Mouse (Mus musculus): ENCODE data around the gene Gmpr2. TPM values are rescaled to one million over a fixed set of nuclear protein-coding genes. Genes with fewer than 3 reads are reported as not detected.

The Gmpr2 gene
- polyA plus RNA-seq, 1 experiment: 31.4 TPM

DNA sequence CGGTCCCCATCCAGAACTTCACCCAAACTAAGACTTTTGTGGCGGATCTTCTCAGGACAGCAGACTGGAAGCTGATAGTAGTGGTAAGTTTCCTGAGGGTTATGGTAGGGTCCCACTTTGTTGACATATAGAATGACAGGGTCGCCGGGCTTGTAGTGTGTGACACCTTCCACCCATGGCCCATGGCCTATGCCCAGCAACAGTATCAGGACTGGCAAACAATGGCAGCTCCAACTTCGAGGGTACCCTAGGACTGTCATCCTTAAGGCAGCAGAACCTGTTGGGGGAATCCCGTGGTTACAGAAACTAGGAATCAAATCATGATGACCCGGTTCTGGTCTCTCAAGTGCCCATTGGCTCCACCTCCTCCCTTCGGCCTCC lies 29.1 kb upstream of the Gmpr2 start:
- TF ChIP-seq CTCF (IDR thresholded peaks at IDR 0.05; ENCODE audit: extremely low read depth, insufficient read depth, low read length) (no peak), POLR2A (IDR thresholded peaks at IDR 0.05; ENCODE audit: extremely low read depth, insufficient read depth, low read length) (no peak)
- Histone ChIP-seq H3K4me1 (ENCODE audit: control insufficient read depth, insufficient read depth, low read length) (peaks cover 7% of the 10 kb centered on the region; the same call in 1 of the 2 replicates), H3K4me3 (ENCODE audit: insufficient read depth, low read length) (peak overlapping the region; percentile 76), H3K27ac (ENCODE audit: insufficient read depth, low read length) (peak overlapping the region; percentile 95; the same call in 1 of the 2 replicates)

DNA sequence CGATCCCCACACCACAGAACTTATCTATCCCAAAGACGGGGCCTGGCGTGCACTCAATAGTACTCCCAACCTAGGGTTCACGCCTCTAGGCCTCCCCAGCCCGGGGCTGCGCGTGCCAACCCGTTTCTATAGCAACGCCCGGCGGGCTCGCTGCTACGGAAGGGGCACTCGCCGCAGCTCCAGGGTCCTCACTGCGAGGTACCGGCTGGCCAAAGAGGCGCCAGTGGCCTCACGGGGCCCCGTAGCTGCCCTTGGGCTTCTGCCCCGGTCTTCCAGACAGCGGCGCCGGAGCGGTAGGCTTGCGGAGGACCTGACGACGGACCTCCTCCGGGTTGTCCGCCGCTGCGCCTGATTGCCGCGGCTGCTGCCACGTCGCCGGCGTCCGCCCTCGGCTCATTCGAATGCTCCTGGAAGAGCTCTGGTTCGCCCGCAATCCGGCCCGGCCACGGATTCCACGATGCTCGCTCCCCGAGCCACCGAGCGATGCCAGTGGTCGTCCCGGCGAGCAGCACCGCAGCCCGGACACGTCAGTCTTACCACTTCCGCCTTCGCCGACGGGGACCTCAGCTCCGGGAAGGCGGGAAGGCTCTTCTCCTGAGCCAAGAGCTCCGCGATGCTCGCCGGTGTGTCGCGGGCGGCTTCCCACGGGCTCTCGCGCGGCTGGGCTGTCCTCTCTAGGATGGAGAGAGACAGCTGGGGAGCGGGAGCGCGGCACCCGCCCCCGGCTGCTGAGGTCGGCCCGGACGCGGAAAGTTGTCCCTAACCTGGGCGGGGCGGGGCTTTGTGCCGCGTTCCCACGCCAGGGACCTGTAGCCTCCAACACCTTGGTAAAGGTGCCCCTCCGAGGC lies 28.5 kb upstream of the Gmpr2 start, which contains the start of gene Tm9sf1:
TSS of gene Tm9sf1 (minus strand) at position 747 of the 848 bp plus-strand sequence.
- Histone ChIP-seq H3K4me3 (ENCODE audit: insufficient read depth, low read length) (peak within 1 kb of the TSS; percentile 76), H3K4me1 (ENCODE audit: control insufficient read depth, insufficient read depth, low read length) (peaks cover 7% of the 10 kb centered on the region; the same call in 1 of the 2 replicates), H3K27ac (ENCODE audit: insufficient read depth, low read length) (peak within 1 kb of the TSS; percentile 95)
- TF ChIP-seq CTCF (IDR thresholded peaks at IDR 0.05; ENCODE audit: extremely low read depth, insufficient read depth, low read length): no peak
- peak; percentile 36; the same call in 1 of the 2 replicates for TF ChIP-seq POLR2A (IDR thresholded peaks at IDR 0.05; ENCODE audit: extremely low read depth, insufficient read depth, low read length)

DNA sequence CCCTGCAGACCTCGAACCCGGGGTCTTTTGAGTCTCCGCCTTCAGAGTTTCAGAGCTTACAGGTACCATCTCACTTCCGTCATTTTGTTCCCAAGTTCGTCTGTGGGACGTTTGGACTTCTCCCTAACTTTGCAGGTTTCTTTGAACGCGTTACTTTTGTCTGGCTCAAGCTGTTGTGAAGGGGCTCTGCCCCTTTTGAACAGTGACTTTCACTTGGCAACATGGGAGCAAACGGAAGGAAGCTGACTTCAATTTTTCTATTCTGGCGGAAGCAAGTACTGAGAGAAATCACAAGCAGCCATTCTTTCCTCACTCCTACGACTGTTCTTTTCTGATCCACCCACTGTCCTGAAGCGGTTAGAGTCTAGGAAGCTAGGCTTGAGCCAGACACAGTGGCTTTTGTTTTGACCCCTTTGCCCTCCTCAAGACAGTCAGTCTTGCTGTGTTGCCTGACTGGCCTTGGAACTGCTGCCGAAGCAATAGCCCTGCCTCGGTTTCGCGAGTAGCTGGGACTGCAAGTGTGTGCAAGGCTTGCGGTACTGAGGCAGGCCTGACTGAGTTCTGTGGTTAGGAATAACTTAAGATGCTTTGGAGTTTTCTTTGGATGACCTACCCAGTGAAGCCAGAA lies 27.4 kb upstream of the Gmpr2 start:
- peak overlapping the region; percentile 76 for H3K4me3 ChIP-seq (ENCODE audit: insufficient read depth, low read length)
- H3K27ac ChIP-seq (ENCODE audit: insufficient read depth, low read length): no peak overlapping the region
- peaks cover 7% of the 10 kb centered on the region; the same call in 1 of the 2 replicates for H3K4me1 ChIP-seq (ENCODE audit: control insufficient read depth, insufficient read depth, low read length)
- TF ChIP-seq CTCF (IDR thresholded peaks at IDR 0.05; ENCODE audit: extremely low read depth, insufficient read depth, low read length) (no peak), POLR2A (IDR thresholded peaks at IDR 0.05; ENCODE audit: extremely low read depth, insufficient read depth, low read length) (no peak)

DNA sequence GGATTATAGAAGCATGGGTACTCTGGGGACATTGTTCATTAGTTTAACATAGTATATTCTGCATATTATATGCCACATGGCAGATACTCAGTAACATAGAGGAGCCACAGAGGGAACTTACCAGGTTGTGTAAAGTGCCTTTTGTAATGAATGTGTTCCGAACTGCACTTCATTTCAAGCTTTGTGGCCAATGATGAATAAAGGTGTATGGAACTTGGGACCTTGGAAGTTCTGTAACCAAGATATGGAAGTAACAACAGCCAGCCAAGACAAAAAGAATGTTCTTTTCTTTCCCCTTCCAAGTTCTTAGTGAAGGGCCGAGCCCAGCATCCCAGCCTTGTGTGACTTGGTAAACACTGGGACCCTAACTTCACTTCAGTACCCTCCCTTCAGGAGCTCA lies 21.9 kb upstream of the Gmpr2 start, which contains the start of gene Tssk4:
TSS of gene Tssk4 (plus strand) at position 301 of the 400 bp plus-strand sequence.
- no peak for TF ChIP-seq CTCF (IDR thresholded peaks at IDR 0.05; ENCODE audit: extremely low read depth, insufficient read depth, low read length)
- no peak for TF ChIP-seq POLR2A (IDR thresholded peaks at IDR 0.05; ENCODE audit: extremely low read depth, insufficient read depth, low read length)
- Histone ChIP-seq H3K4me3 (ENCODE audit: insufficient read depth, low read length) (no peak within 1 kb of the TSS), H3K27ac (ENCODE audit: insufficient read depth, low read length) (no peak within 1 kb of the TSS), H3K4me1 (ENCODE audit: control insufficient read depth, insufficient read depth, low read length) (no peaks in the 10 kb centered on the region)

DNA sequence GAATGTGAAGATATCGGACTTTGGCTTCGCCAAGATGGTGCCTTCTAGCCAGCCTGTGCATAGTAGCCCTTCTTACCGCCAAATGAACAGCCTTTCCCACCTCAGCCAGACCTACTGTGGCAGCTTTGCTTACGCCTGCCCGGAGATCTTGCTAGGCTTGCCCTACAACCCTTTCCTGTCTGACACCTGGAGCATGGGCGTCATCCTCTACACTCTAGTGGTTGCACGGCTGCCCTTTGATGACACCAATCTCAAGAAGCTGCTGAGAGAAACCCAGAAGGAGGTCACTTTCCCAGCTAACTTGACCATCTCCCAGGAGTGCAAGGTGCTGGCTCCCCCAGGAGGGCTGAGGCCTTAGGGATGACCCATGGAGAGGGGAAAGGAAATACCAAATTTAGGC lies 20.2 kb upstream of the Gmpr2 start:
- no peak overlapping the region for H3K27ac ChIP-seq (ENCODE audit: insufficient read depth, low read length)
- H3K4me3 ChIP-seq (ENCODE audit: insufficient read depth, low read length): no peak overlapping the region
- TF ChIP-seq CTCF (IDR thresholded peaks at IDR 0.05; ENCODE audit: extremely low read depth, insufficient read depth, low read length) (no peak), POLR2A (IDR thresholded peaks at IDR 0.05; ENCODE audit: extremely low read depth, insufficient read depth, low read length) (no peak)

DNA sequence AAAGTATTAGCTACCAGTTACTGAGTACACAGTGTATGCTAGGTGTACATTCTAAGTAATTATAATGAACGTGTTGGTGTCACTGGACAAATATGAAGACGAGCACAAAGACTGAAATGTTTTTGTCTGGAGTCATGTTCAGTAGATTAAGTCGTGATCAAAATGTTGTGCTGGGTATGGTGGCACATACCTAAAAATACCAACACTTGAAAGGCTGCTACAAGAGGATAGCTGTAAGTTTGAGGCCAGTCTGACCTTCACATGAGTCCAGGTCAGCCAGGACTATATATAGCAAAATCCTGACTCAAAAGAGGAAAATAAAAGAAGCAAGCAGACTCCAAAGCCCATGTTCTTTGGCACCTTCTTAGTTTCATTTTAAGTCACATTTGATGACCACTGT lies 14.8 kb upstream of the Gmpr2 start:
- TF ChIP-seq CTCF (IDR thresholded peaks at IDR 0.05; ENCODE audit: extremely low read depth, insufficient read depth, low read length) (no peak), POLR2A (IDR thresholded peaks at IDR 0.05; ENCODE audit: extremely low read depth, insufficient read depth, low read length) (no peak)

More for the DNA sequence above, 20.2 kb upstream of the Gmpr2 start:
- no peaks in the 10 kb centered on the region for H3K4me1 ChIP-seq (ENCODE audit: control insufficient read depth, insufficient read depth, low read length)

DNA sequence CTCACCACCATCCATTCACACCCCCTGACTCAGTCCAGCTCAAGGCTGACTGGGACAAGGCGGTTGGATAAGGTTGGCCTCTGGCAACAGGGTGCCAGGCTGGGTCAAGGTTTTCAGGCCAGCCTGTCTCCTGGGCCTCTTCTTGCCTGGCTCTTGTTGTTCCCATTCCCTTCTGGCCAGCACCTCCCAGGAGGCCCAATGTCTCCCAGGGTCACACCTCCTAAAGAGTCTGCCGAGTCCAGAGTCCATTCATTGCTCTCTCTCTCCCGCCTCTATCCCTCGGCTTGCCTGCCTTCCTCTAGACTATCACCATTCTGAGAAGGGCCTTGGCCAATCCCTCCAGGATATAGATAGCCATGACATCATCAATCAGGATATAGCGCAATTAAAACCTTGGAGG lies 13.7 kb upstream of the Gmpr2 start:
- no peaks in the 10 kb centered on the region for H3K4me1 ChIP-seq (ENCODE audit: control insufficient read depth, insufficient read depth, low read length)
- no peak overlapping the region for H3K27ac ChIP-seq (ENCODE audit: insufficient read depth, low read length)
- H3K4me3 ChIP-seq (ENCODE audit: insufficient read depth, low read length): no peak overlapping the region
- TF ChIP-seq CTCF (IDR thresholded peaks at IDR 0.05; ENCODE audit: extremely low read depth, insufficient read depth, low read length) (no peak), POLR2A (IDR thresholded peaks at IDR 0.05; ENCODE audit: extremely low read depth, insufficient read depth, low read length) (no peak)

More for the DNA sequence above, 14.8 kb upstream of the Gmpr2 start:
- no peaks in the 10 kb centered on the region for H3K4me1 ChIP-seq (ENCODE audit: control insufficient read depth, insufficient read depth, low read length)
- no peak overlapping the region for H3K27ac ChIP-seq (ENCODE audit: insufficient read depth, low read length)
- H3K4me3 ChIP-seq (ENCODE audit: insufficient read depth, low read length): no peak overlapping the region

DNA sequence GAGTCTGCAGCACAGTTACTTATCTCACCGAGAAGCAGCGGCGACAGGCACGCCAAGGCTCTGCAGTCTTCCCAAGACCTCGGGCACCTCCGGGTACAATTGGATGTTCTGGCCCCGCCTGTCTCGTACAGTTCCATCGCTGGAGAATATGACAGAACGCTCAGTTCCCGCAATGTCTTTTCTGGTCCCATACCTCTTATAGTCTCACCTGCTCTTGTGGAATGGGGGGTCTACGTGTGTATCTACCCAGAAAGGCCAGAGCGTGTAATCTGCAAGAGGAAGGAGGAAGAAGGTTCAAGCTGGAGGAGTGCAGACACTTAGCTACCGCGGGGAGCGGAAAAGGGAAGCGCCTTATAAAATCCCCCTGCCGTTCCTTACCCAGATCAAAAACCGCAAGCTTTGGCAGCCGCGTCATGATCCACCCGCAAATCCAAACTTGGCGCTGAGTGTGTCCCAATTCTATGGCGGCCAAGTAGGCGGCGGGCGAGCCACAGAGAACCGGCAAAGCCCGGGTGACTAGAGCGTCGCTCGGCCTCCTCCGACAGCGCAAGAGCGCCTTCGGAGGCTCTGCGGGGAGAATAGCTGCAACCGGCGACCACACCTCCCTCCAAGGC lies 11.7 kb upstream of the Gmpr2 start, which contains the start of gene Mdp1:
TSS of gene Mdp1 (minus strand) at position 549 of the 614 bp plus-strand sequence.
- TF ChIP-seq POLR2A (IDR thresholded peaks at IDR 0.05; ENCODE audit: extremely low read depth, insufficient read depth, low read length): peak; percentile 15; the same call in 1 of the 2 replicates
- TF ChIP-seq CTCF (IDR thresholded peaks at IDR 0.05; ENCODE audit: extremely low read depth, insufficient read depth, low read length): peak; percentile 42
- H3K4me1 ChIP-seq (ENCODE audit: control insufficient read depth, insufficient read depth, low read length): no peaks in the 10 kb centered on the region

DNA sequence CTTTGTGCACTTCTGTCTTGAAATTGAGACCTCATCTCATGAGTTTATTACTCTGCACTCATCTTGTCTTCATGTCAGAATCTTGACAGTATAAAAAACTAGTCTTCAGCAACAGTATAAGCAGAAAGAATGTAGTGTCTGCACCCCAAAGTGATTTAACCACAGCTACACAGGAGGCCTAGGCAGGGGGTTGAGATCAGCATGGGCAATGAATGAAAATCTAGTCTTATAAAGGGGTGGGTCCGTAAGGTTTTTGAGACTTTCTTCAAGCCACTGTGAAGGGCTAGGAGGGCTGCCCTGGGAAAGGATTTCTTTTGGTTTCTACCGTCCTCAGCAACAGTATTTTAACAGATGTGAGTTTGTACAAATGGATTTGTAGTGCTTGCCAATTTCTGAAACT lies 11.1 kb upstream of the Gmpr2 start:
- Histone ChIP-seq H3K4me1 (ENCODE audit: control insufficient read depth, insufficient read depth, low read length) (no peaks in the 10 kb centered on the region), H3K4me3 (ENCODE audit: insufficient read depth, low read length) (no peak overlapping the region; the same call in 1 of the 2 replicates), H3K27ac (ENCODE audit: insufficient read depth, low read length) (no peak overlapping the region)
- TF ChIP-seq POLR2A (IDR thresholded peaks at IDR 0.05; ENCODE audit: extremely low read depth, insufficient read depth, low read length) (no peak), CTCF (IDR thresholded peaks at IDR 0.05; ENCODE audit: extremely low read depth, insufficient read depth, low read length) (no peak)

More for the DNA sequence above, 11.7 kb upstream of the Gmpr2 start, which contains the start of gene Mdp1:
- peak within 1 kb of the TSS; percentile 54 for H3K27ac ChIP-seq (ENCODE audit: insufficient read depth, low read length)
- peak within 1 kb of the TSS; percentile 88 for H3K4me3 ChIP-seq (ENCODE audit: insufficient read depth, low read length)

All from cortical plate, adult 2 months (tissue).